Mouse (Mus musculus) central nervous system, embryonic 14 days (tissue): ENCODE results near the gene Sf3b1. TPM values are rescaled to one million over a fixed set of nuclear protein-coding genes. Genes with fewer than 3 reads are reported as not detected.

Experiments
- polyA plus RNA-seq: library from polyadenylated mRNA; depleted of rRNA; stranded (reverse); fragments of >200 nt; gene quantifications from 2 replicates; pipeline ENCODE4 v1.2.3, GENCODE M21; 2012; rRNA removed

Gene Sf3b1
- polyA plus RNA-seq = 228 and 247 TPM in 2 replicates

GRCm38 (mm10) chr1:55027253-55027801 lies at the start of gene Sf3b1:
Gene Sf3b1 (minus strand): TSS chr1:55027481.

GRCm38 (mm10) chr1:55052355-55052953 lies 25.2 kb upstream of the Sf3b1 start, which contains the start of gene Coq10b:
Gene Coq10b (plus strand): TSS chr1:55052770.

Other genes starting within 250 kb of the Sf3b1 start
- gene Ankrd44, start 101.1 kb downstream of the Sf3b1 start, polyA plus RNA-seq = 49.9 and 50.0 TPM in 2 replicates
- gene Coq10b, start 25.3 kb upstream of the Sf3b1 start, polyA plus RNA-seq = 19.0 and 21.6 TPM in 2 replicates
- 191 and 215 TPM in 2 replicates for gene Hspe1, start 60.7 kb upstream of the Sf3b1 start, polyA plus RNA-seq
- 146 and 156 TPM in 2 replicates for gene Hspd1, start 60.8 kb upstream of the Sf3b1 start, polyA plus RNA-seq
- gene Mob4, start 103.8 kb upstream of the Sf3b1 start, polyA plus RNA-seq = 48.4 and 54.4 TPM in 2 replicates
- 9.3 and 10.9 TPM in 2 replicates for gene Rftn2, start 199.3 kb upstream of the Sf3b1 start, polyA plus RNA-seq
- gene Mars2, start 209.7 kb upstream of the Sf3b1 start, polyA plus RNA-seq = 3.4 and 3.7 TPM in 2 replicates